Mouse (Mus musculus): ENCODE measurements around the gene Gspt1. TPM values are rescaled to one million over a fixed set of nuclear protein-coding genes. Genes with fewer than 3 reads are reported as not detected.

The Gspt1 gene
- total and polyA plus RNA-seq, 3 experiments, result 111 to 886 (median 147) TPM

GRCm38 (mm10) chr16:11278778-11279177 is 24.7 kb upstream of the Gspt1 start:
- H3K4me2 ChIP-seq (ENCODE audit: insufficient read depth, low read depth, poor library complexity, severe bottlenecking), result no peak overlapping the region
- TF ChIP-seq KAT2A (IDR thresholded peaks at IDR 0.05; ENCODE audit: insufficient replicate concordance, low read length), result no peak
- no peak for TF ChIP-seq E2F4 (IDR thresholded peaks at IDR 0.05; ENCODE audit: insufficient replicate concordance, low read depth, low read length)
- TF ChIP-seq GABPA (IDR thresholded peaks at IDR 0.05; ENCODE audit: insufficient replicate concordance, low read depth, low read length), result no peak
- no peak for TF ChIP-seq EP300 (IDR thresholded peaks at IDR 0.05; ENCODE audit: low read length)
- TF ChIP-seq JUND (conservative IDR thresholded peaks at IDR 0.05; ENCODE audit: low read depth, low read length), result no peak
- no peak for TF ChIP-seq PAX5 (IDR thresholded peaks at IDR 0.05; ENCODE audit: low read length)
- TF ChIP-seq TBP (conservative IDR thresholded peaks at IDR 0.05; ENCODE audit: low read depth, low read length), result no peak
- TF ChIP-seq ZKSCAN1 (IDR thresholded peaks at IDR 0.05; ENCODE audit: borderline replicate concordance, low read depth, low read length), result no peak
- TF ChIP-seq ETS1 (conservative IDR thresholded peaks at IDR 0.05; ENCODE audit: low read depth, low read length), result no peak
- in situ Hi-C loops (cut with MboI; ENCODE audit: low pct_ligation_motif_present, low pct_unique_long_range_greater_than_20kb, low sequenced_read_pairs), result no loop called here
- no peak overlapping the region for H3K9ac ChIP-seq (ENCODE audit: insufficient read depth, low read depth)
- no peaks in the 10 kb centered on the region for H3K79me2 ChIP-seq (replicated peaks; ENCODE audit: control insufficient read depth, extremely low read depth, insufficient read depth, poor library complexity, severe bottlenecking)
- DNase-seq (ENCODE audit: extremely low read depth), result no peak
- peaks cover 4 to 14% of the 10 kb centered on the region in 2 experiments for H3K4me1 ChIP-seq (ENCODE audit: control insufficient read depth in 1 of 2, insufficient read depth in 2 of 2)
- H3K36me3 ChIP-seq (replicated peaks in 1 of 2; ENCODE audit: control insufficient read depth in 1 of 2, insufficient read depth in 1 of 2, low read length in 1 of 2), result no peaks in the 10 kb centered on the region
- dilution Hi-C loops (cut with MboI; ENCODE audit: extremely low pct_ligation_motif_present, extremely low pct_unique_long_range_greater_than_20kb, low sequenced_read_pairs), result no loop called here
- no peaks in the 10 kb centered on the region for H3K27me3 ChIP-seq (replicated peaks)
- no peak overlapping the region for H3K4me3 ChIP-seq (replicated peaks in 1 of 3; ENCODE audit: low read depth in 2 of 3, low read length in 2 of 3, poor library complexity in 1 of 3)
- no peak overlapping the region for H3K27ac ChIP-seq (ENCODE audit: insufficient read depth, low read depth)
- no peaks in the 10 kb centered on the region for H3K9me3 ChIP-seq (replicated peaks; ENCODE audit: low read length)

GRCm38 (mm10) chr16:11276888-11277287 is 22.8 kb upstream of the Gspt1 start:
- no peaks in the 10 kb centered on the region for H3K79me2 ChIP-seq (replicated peaks; ENCODE audit: control insufficient read depth, extremely low read depth, insufficient read depth, poor library complexity, severe bottlenecking)
- no peak overlapping the region for H3K4me3 ChIP-seq (replicated peaks in 1 of 3; ENCODE audit: low read depth in 2 of 3, low read length in 2 of 3, poor library complexity in 1 of 3)
- no peak overlapping the region for H3K4me2 ChIP-seq (ENCODE audit: insufficient read depth, low read depth, poor library complexity, severe bottlenecking)
- peaks cover 0 to 9% of the 10 kb centered on the region in 2 experiments; a peak in 1 of 4 replicates for H3K4me1 ChIP-seq (ENCODE audit: control insufficient read depth in 1 of 2, insufficient read depth in 2 of 2)
- TF ChIP-seq MAX (IDR thresholded peaks at IDR 0.05; ENCODE audit: low read length), result no peak
- no peak for TF ChIP-seq HCFC1 (IDR thresholded peaks at IDR 0.05; ENCODE audit: low read depth, low read length)
- no peak for TF ChIP-seq CTCF (conservative IDR thresholded peaks at IDR 0.05 in 1 of 2, IDR thresholded peaks at IDR 0.05 in 1 of 2; ENCODE audit: low read depth in 2 of 2, low read length in 2 of 2)
- no peak for TF ChIP-seq POLR2A (IDR thresholded peaks at IDR 0.05; ENCODE audit: low read depth, low read length)
- TF ChIP-seq POLR2AphosphoS2 (IDR thresholded peaks at IDR 0.05; ENCODE audit: low read depth, low read length), result no peak
- TF ChIP-seq JUND (conservative IDR thresholded peaks at IDR 0.05; ENCODE audit: low read depth, low read length), result no peak
- TF ChIP-seq IRF4 (IDR thresholded peaks at IDR 0.05; ENCODE audit: low read depth, low read length), result no peak
- no peak for TF ChIP-seq USF1 (IDR thresholded peaks at IDR 0.05; ENCODE audit: low read depth, low read length)
- no peak for TF ChIP-seq MEF2A (IDR thresholded peaks at IDR 0.05; ENCODE audit: borderline replicate concordance, low read depth, low read length)
- TF ChIP-seq MAFK (IDR thresholded peaks at IDR 0.05; ENCODE audit: insufficient replicate concordance, low read length), result no peak
- no peak for TF ChIP-seq UBTF (IDR thresholded peaks at IDR 0.05; ENCODE audit: low read depth, low read length)
- TF ChIP-seq SMC3 (IDR thresholded peaks at IDR 0.05; ENCODE audit: low read depth, low read length), result no peak
- in situ Hi-C loops (cut with MboI; ENCODE audit: low pct_ligation_motif_present, low pct_unique_long_range_greater_than_20kb, low sequenced_read_pairs) (no loop called here), dilution Hi-C loops (cut with MboI; ENCODE audit: extremely low pct_ligation_motif_present, extremely low pct_unique_long_range_greater_than_20kb, low sequenced_read_pairs) (no loop called here)
- no peaks in the 10 kb centered on the region for H3K9me3 ChIP-seq (replicated peaks; ENCODE audit: low read length)
- no peak overlapping the region for H3K9ac ChIP-seq (ENCODE audit: insufficient read depth, low read depth)
- no peaks in the 10 kb centered on the region for H3K36me3 ChIP-seq (replicated peaks in 1 of 2; ENCODE audit: control insufficient read depth in 1 of 2, insufficient read depth in 1 of 2, low read length in 1 of 2)
- no peaks in the 10 kb centered on the region for H3K27me3 ChIP-seq (replicated peaks)
- no peak for DNase-seq (ENCODE audit: extremely low read depth)
- H3K27ac ChIP-seq (ENCODE audit: insufficient read depth, low read depth), result no peak overlapping the region

Measured in CH12.LX (cell line).